Mouse (Mus musculus) adrenal gland, postnatal 14 days (tissue): ENCODE measurements around the gene Rbak. TPM values are rescaled to one million over a fixed set of nuclear protein-coding genes. Genes with fewer than 3 reads are reported as not detected.
"Not testable (repeated sequence)": the region's sequence is repeated elsewhere in the genome, so short reads cannot be mapped to it uniquely, and the experiment has no call there.

Experiments used
- DNase-seq: peaks from one replicate; pipeline ENCODE4 v3.0.0; 2021; ENCODE audit warnings: mixed read lengths
- microRNA-seq, 2 experiments: library from miRNA; unstranded; fragments of <30 nt; microRNA quantifications; one replicate each; pipeline ENCODE4 v1.2.0; 2021
- total RNA-seq: library from RNA; stranded (reverse); gene quantifications from 2 replicates; pipeline ENCODE4 v1.2.3, GENCODE M21; 2021

Rbak gene
- total RNA-seq, 1 experiment from 2014 or later = 10.5 TPM

DNA sequence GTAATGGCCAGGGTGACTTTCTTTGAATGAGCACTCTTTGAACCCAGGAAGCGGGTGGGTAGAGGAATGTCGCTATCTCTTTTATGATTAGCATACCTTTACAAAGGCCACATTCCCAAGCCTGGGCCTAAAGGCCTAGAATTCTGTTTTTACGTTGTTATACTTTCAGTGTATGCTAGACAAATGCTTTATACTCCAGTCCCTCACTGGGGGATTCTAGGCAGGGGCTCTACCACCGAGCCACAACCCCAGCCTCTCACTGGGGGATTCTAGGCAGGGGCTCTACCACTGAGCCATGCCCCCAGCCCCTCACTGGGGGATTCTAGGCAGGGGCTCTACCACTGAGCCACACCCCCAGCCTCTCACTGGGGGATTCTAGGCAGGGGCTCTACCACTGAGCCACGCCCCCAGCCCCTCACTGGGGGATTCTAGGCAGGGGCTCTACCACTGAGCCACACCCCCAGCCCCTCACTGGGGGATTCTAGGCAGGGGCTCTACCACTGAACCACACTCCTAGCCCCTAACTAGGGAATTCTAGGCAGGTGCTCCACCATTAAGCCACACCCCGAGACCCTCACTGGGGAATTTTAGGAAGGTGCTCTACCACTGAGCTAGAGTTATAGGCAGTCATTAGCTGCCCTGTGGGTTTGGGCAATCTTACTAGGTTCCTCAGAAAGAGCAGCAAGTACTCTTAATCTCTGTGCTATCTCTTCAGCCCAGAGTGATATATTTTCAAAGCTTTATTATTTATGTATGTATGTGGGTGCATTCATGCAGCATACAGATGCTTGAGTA lies 46.2 kb downstream of the Rbak start:
- DNase-seq = not testable (repeated sequence)

DNA sequence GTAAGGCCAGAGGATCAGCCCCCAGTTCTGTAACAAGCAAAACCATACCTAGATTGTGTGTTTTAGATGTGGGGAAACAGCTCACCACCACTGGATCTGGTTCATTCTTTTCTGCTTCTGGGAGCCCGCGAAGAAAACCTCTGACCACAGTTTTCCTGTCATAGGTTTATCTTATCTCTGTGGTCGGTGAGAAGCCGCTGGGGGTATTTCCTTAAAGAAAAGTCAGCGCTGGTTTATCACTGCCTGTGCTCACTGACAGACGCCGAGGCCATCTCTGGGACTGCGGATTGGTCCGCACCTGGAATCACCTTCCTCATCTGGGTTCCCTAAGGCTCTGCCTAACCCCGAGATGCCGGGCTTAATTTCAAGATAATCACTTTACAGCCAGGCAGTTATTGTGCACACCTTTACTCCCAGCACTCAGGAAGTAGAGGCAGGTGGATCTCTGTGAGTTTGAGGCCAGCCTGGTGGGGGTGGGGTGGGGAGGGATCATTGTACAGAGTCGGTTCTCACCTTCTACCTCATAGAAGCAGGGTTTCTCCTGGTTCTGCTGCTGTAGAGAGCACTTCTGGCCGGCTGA lies 47.5 kb downstream of the Rbak start:
- no peak for DNase-seq

DNA sequence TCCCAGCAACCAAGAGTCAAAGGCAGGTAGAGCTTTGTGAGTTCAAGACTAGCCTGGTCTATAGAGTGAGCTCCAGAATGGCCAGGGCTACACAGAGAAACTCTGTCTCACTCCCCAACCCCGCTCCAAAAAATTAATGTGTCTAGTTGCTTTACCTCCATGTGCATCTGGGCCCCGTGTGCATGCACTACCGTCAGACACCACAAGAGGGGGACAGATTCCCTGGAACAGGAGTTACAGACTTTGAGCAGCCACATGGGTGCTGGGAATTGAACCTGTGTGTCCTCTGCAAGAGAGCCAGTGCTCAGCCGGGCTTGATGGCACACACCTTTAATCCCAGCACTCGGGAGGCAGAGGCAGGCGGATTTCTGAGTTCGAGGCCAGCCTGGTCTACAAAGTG lies 50.2 kb downstream of the Rbak start:
- DNase-seq = no peak

DNA sequence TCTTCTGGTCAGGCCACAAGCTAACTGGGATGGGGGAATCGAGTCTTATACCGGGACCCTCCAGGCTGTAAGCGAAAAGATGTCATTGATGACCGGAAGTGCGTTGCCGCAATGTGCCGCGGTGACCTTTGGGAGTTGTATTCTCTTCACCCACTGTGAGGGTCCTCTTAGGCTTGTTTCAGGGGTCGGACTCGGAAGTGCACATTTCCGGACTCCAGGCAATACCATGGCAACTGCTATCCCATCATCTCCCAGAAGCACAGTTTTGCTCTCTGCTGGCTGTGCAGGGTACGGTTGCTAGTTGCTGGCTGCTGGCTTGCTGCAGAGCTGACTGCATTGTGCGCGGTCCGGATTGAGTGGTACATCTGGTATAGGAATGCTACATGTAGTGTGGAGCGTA lies 51.5 kb downstream of the Rbak start:
- DNase-seq = no peak

DNA sequence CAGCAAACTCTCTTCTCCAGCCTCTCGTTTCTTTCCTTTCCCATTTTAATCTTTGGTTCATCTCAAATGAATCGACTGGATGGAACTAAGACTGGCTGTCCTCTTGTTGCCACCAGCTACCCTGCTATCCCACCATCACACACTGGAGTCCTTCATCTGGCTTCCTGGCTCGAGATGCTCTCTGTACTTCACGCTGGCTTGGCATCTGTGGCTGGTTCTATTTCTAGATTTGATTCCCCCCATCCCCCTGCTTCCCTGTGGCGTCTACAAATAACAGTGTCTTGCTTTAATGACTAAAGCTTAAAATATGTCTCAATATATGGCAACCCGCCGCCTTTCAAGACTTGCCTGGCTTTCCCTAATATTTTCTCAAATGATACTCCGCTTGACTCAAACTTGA lies 52.7 kb downstream of the Rbak start:
- no peak for DNase-seq

DNA sequence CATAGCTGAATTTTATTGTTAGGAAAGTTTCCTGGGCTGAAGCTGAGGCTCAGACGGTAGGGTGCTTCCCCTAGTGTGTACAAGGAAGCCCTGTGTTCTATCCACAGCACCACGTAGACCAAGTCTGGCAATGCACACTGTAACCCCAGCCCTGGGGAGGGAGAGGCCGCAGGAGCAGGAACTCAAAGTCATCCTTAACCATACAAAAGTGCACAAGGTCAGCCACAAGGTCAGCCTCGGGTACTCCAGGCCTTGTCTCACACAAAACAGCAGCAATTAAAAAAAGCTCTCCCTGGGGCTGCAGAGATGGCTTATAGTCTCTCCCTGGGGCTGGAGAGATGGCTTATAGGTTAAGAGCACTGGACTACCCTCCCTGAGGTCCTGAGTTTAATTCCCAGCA lies 53.7 kb downstream of the Rbak start:
- no peak for DNase-seq

DNA sequence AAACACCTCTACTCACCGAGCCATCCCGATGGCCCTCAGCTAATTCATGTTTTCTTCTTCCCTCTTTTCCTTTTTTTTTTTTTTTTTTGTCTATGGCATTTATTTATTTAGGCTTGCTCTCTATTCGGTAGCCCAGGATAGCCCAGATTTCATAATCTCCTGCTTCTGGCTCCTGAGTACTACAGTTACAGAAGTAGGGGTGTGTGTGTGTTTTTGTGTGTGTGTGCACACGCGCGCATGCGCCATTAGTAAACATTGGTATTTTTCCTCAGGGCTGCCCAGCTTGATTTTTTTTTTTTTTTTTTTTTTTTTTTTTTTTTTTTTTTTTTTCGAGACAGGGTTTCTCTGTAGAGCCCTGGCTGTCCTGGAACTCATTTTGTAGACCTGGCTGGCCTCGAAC lies 54.5 kb downstream of the Rbak start:
- DNase-seq = no peak

DNA sequence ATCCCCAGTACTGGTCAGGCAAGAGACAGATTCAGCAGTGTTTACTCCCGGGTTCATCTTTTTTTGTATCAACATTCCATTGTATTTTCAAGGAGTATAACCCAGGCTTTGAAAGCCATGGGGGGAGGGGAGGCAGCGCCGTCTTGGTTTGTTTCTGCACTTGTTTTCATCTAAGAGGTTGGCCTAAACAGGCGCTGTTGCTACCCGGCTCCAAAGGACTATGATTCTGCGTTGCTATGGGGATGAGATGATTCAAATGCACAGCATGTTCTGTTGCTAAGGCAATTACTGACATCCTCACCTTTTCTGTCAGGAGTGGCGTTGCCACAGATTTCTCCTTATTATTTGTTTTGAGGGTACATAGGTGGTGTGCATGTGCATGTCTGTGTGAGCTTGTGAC lies 55.0 kb downstream of the Rbak start:
- DNase-seq = no peak

DNA sequence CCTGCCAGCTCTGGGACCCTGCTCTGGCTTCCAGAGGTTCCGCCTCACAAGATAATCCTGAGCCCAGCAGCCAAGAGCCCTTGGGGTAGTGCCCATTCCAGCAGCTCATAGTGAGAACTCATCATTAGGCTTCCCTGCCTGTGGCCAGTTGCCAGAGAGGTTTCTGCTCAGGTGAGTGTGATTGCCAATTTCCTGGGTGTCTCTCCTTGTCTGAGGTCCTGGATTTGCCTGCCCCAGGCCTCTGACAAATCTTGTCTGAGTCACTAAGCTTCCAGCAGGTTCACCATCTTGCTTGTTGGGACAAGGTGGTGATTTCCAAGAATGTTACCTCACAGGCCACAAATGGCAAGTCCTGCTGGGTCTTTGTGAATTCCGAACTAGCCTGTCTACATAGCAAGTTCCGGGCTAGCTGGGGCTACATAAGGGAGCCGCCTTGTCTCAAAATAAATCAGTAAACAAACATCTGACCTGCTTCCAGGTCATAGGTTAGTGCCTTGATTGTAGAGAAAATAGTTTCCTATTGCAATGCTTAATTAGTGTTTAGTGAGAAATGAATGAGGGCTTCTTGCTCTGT lies 55.7 kb downstream of the Rbak start:
- no peak for DNase-seq

DNA sequence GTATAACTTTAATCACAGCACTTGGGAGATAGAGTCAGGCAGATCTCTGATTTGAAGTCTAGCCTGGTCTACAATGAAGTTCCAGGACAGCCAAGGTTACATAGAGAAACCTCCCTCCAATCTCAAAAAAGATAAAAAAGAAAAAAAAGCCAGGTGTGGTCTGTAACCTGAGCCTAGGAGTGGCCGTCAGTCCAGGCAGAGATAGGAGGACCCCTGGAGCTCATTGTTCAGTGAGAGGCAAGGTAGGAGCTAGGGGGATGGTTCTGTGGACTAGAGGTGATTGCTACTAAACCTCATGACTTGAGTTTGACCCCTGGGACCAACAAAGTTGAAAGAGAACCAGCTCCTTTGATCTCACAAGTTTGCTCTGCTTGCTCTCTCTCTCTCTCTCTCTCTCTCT lies 57.9 kb downstream of the Rbak start:
- DNase-seq = no peak

Small RNAs within 50 kb of the gene (microRNA-seq; reads per million reads assigned to microRNA genes)
- 0 reads per million in 2 experiments for gene Gm44405

Other genes starting within 250 kb of the Rbak start
- gene Fscn1, start 220.4 kb downstream of the Rbak start, total RNA-seq = 62.0 and 75.3 TPM in 2 replicates
- 39.5 and 44.5 TPM in 2 replicates for gene Rnf216, start 67.8 kb downstream of the Rbak start, total RNA-seq
- 0.08 TPM in 1 of 2 replicates, not detected in the other for gene Olfr718-ps1, start 33.2 kb downstream of the Rbak start, total RNA-seq
- not detected in 2 replicates for gene Spdye4b, start 242 bp upstream of the Rbak start, total RNA-seq
- not detected in 2 replicates for gene Spdye4a, start 46.1 kb upstream of the Rbak start, total RNA-seq
- gene Zfp12, start 54.4 kb upstream of the Rbak start, total RNA-seq = 19.7 and 22.0 TPM in 2 replicates
- gene Zfp316, start 89.2 kb upstream of the Rbak start, total RNA-seq = 6.9 and 7.6 TPM in 2 replicates
- gene Zfp853, start 112.8 kb upstream of the Rbak start, total RNA-seq = 0.41 and 0.83 TPM in 2 replicates
- 24.5 and 26.4 TPM in 2 replicates for gene E130309D02Rik, start 134.6 kb upstream of the Rbak start, total RNA-seq
- gene Zdhhc4, start 148.5 kb upstream of the Rbak start, total RNA-seq = 52.0 and 52.5 TPM in 2 replicates
- gene Grid2ip, start 176.6 kb upstream of the Rbak start, total RNA-seq = 0.41 and 0.68 TPM in 2 replicates
- 101 and 108 TPM in 2 replicates for gene Kdelr2, start 223.1 kb upstream of the Rbak start, total RNA-seq